12 mouse cellular contexts compared by ENCODE assay signal in the genomic region with DNA sequence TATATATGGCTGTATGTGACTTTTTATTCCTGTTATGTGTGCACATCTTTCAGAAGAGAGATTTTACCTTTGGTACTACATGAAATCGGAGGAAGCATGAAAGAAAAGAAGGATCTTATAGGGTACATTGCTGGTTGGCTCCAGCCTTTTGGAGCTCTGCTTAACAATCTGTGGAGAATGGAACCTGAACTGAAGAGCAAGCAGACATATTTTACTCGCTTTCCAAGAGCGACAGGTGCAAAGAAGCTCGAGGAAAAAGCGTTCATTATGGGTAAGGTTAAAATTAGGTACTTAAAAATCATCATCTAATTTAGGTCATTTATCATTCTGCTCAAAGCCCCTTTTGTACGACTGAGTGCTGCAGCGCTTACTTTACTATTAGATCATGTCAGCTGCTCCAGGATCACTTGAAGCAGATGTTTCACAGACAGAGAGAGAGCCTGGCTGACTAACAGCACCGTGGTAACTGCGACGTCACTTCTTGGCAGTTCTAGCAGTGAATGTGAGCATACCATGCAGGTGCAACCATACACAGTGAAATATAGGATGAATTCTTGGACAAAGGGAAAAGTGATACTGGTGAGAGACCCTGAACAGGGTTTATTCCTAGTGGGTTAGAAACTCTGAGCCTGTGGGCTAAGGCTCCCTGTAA.
DNase-seq lines count a peak whose midpoint lies in the region; ATAC-seq and TF ChIP-seq lines count a peak whose summit lies in the region.
"Had no signal": no experiment of that assay in that cellular context is flagged by ENCODE, and none has a peak within 500 bp of the region (broad histone marks: within the 10 kb centered on the region; RNA-seq: fewer than 3 reads in every experiment).

No protein-coding gene starts in this region.

- no peak overlapping the region for H3K9ac ChIP-seq in forebrain, embryonic 13.5 days
- no peak overlapping the region for H3K9ac ChIP-seq in hindbrain, postnatal 0 days (replicated peaks; ENCODE audit: low read length)
- H3K9ac ChIP-seq in lung, postnatal 0 days (replicated peaks; ENCODE audit: low read depth), result no peak overlapping the region
- H3K9ac ChIP-seq: limb, embryonic 15.5 days had no signal

- H3K36me3 ChIP-seq in forebrain, embryonic 13.5 days (ENCODE audit: poor library complexity, severe bottlenecking), result no peaks in the 10 kb centered on the region
- no peaks in the 10 kb centered on the region for H3K36me3 ChIP-seq in hindbrain, postnatal 0 days (ENCODE audit: insufficient read depth, low read length)
- no peaks in the 10 kb centered on the region for H3K36me3 ChIP-seq in lung, postnatal 0 days (ENCODE audit: insufficient read depth, low read length)
- H3K36me3 ChIP-seq: limb, embryonic 15.5 days had no signal

- H3K4me2 ChIP-seq in forebrain, embryonic 13.5 days, result peak overlapping the region; percentile 5; the same call in 1 of the 2 replicates
- peak overlapping the region; percentile 16; the same call in 1 of the 2 replicates for H3K4me2 ChIP-seq in hindbrain, postnatal 0 days (ENCODE audit: low read depth, low read length)
- H3K4me2 ChIP-seq in lung, postnatal 0 days (replicated peaks; ENCODE audit: low read depth, low read length), result no peak overlapping the region
- H3K4me2 ChIP-seq: limb, embryonic 15.5 days had no signal

- peaks cover 6% of the 10 kb centered on the region for H3K4me1 ChIP-seq in forebrain, embryonic 13.5 days
- H3K4me1 ChIP-seq in hindbrain, postnatal 0 days (ENCODE audit: insufficient read depth, low read length), result no peaks in the 10 kb centered on the region
- H3K4me1 ChIP-seq in lung, postnatal 0 days (ENCODE audit: insufficient read depth, low read depth, low read length), result no peaks in the 10 kb centered on the region

- peak; percentile 95 for ATAC-seq in forebrain, embryonic 13.5 days
- peak; percentile 61; the same call in 1 of the 2 replicates for ATAC-seq in hindbrain, postnatal 0 days
- ATAC-seq in lung, postnatal 0 days, result no peak

- H3K27ac ChIP-seq in forebrain, embryonic 13.5 days, result 0 out of 2 replicates have a peak overlapping the region, but pooled peaks have one; percentile 10
- H3K27ac ChIP-seq in hindbrain, postnatal 0 days, result no peak overlapping the region
- no peak overlapping the region for H3K27ac ChIP-seq in lung, postnatal 0 days (ENCODE audit: low read length)
- H3K27ac ChIP-seq: limb, embryonic 15.5 days had no signal

- peak; percentile 7 to 14 for DNase-seq in left cerebral cortex, postnatal 14 days (ENCODE audit: low spot score in 2 of 2)
- DNase-seq in left cerebral cortex, adult 9 months (ENCODE audit: low spot score in 2 of 2), result no peak
- DNase-seq in hindbrain, postnatal 0 days (ENCODE audit: low spot score), result peak; percentile 49
- DNase-seq in retina, postnatal 1 day, result peak; percentile 41
- no peak for DNase-seq in liver
- no peak for DNase-seq in lung, postnatal 0 days (ENCODE audit: low spot score)
- DNase-seq in urinary bladder, postnatal 36 days (ENCODE audit: low spot score in 2 of 2), result no peak
- DNase-seq: cerebellum, postnatal 14 days; heart, postnatal 4 days; lung, postnatal 4 days had no signal

- TF ChIP-seq CTCF in hindbrain, postnatal 0 days (IDR thresholded peaks at IDR 0.05; ENCODE audit: low read depth), result no peak
- TF ChIP-seq CTCF in lung, postnatal 0 days (IDR thresholded peaks at IDR 0.05), result no peak

- intact Hi-C loops in left cerebral cortex, postnatal 14 days (cut with DNase I), result loop anchor here (10.0 kb wide), 1 partner anchor 1524 kb away; no protein-coding TSS in a partner anchor

- H3K9me3 ChIP-seq in forebrain, embryonic 13.5 days (replicated peaks), result no peaks in the 10 kb centered on the region
- no peaks in the 10 kb centered on the region for H3K9me3 ChIP-seq in hindbrain, postnatal 0 days (ENCODE audit: low read length)
- H3K9me3 ChIP-seq in lung, postnatal 0 days (ENCODE audit: low read length), result no peaks in the 10 kb centered on the region
- H3K9me3 ChIP-seq: limb, embryonic 15.5 days had no signal

- H3K27me3 ChIP-seq in forebrain, embryonic 13.5 days, result no peaks in the 10 kb centered on the region
- H3K27me3 ChIP-seq in hindbrain, postnatal 0 days (ENCODE audit: insufficient read depth, low read length), result no peaks in the 10 kb centered on the region
- no peaks in the 10 kb centered on the region for H3K27me3 ChIP-seq in lung, postnatal 0 days (replicated peaks; ENCODE audit: insufficient read depth, low read length)
- H3K27me3 ChIP-seq: limb, embryonic 15.5 days had no signal

- no peak for TF ChIP-seq EP300 in lung, postnatal 0 days (IDR thresholded peaks at IDR 0.05)

- 47% methylated on average over 10 of the region's 10 CpGs for WGBS in forebrain, embryonic 13.5 days
- WGBS in hindbrain, postnatal 0 days, result 47% methylated on average over 10 of the region's 10 CpGs
- 51% methylated on average over 10 of the region's 10 CpGs for WGBS in lung, postnatal 0 days

- no peak overlapping the region for H3K4me3 ChIP-seq in forebrain, embryonic 13.5 days
- no peak overlapping the region for H3K4me3 ChIP-seq in hindbrain, postnatal 0 days (ENCODE audit: low read length)
- H3K4me3 ChIP-seq in lung, postnatal 0 days (ENCODE audit: low read depth, low read length), result no peak overlapping the region
- H3K4me3 ChIP-seq: limb, embryonic 15.5 days had no signal

Comparison
In these comparisons a context has a peak if more than half of its experiments do, and no peak if none do; other contexts are left out.
1. DNase-seq: peak in left cerebral cortex, postnatal 14 days (2 of 2), hindbrain, postnatal 0 days (single experiment) and retina, postnatal 1 day (single experiment); none in left cerebral cortex, adult 9 months (0 of 2), liver (single experiment), lung, postnatal 0 days (single experiment) and urinary bladder, postnatal 36 days (0 of 2).